Mouse (Mus musculus) left cerebral cortex, postnatal 10 days (tissue): Measurements from ENCODE around the gene Dnaaf3. TPM values are rescaled to one million over a fixed set of nuclear protein-coding genes. Genes with fewer than 3 reads are reported as not detected.

Experiments used
- microRNA-seq: library from miRNA; unstranded; fragments of <30 nt; microRNA quantifications from one replicate; pipeline ENCODE4 v1.2.0, GENCODE M21; 2022
- total RNA-seq, 2 experiments: library from RNA; stranded (reverse); gene quantifications; 2 replicates each; pipeline ENCODE4 v1.2.3; 2021

The Dnaaf3 gene
- total RNA-seq, 2 experiments from 2014 or later: 0.51 to 0.69 TPM

Small RNA genes lying within 50 kb of the gene (microRNA-seq; reads per million reads assigned to microRNA genes)
- gene Gm23577: not detected

Other genes starting within 250 kb of the Dnaaf3 start
- gene Ncr1, start 194.7 kb downstream of the Dnaaf3 start, total RNA-seq: not detected
- gene Gp6, start 134.7 kb downstream of the Dnaaf3 start, total RNA-seq: not detected
- gene Rdh13, start 86.8 kb downstream of the Dnaaf3 start, total RNA-seq: 10 to 100 TPM; 37.7 to 38.9 TPM
- 1 to 10 TPM; 3.0 to 4.5 TPM for gene Eps8l1, start 71.8 kb downstream of the Dnaaf3 start, total RNA-seq
- gene Ppp1r12c, start 30.8 kb downstream of the Dnaaf3 start, total RNA-seq: 100 to 1,000 TPM; 114 to 123 TPM
- gene Tnnt1, start 16.1 kb downstream of the Dnaaf3 start, total RNA-seq: 1 to 10 TPM; 2.0 to 3.1 TPM
- gene Tnni3, start 8.2 kb downstream of the Dnaaf3 start, total RNA-seq: not detected
- 100 to 1,000 TPM; 251 to 253 TPM for gene Syt5, start 15.1 kb upstream of the Dnaaf3 start, total RNA-seq
- 1 to 10 TPM; 1.0 to 1.6 TPM for gene Ptprh, start 71.6 kb upstream of the Dnaaf3 start, total RNA-seq
- gene Tmem86b, start 99.0 kb upstream of the Dnaaf3 start, total RNA-seq: 10 to 100 TPM; 11.8 to 12.2 TPM
- gene Ppp6r1, start 126.6 kb upstream of the Dnaaf3 start, total RNA-seq: 100 to 1,000 TPM; 107 to 111 TPM
- gene Hspbp1, start 152.6 kb upstream of the Dnaaf3 start, total RNA-seq: 100 to 1,000 TPM; 111 to 114 TPM
- gene Brsk1, start 158.2 kb upstream of the Dnaaf3 start, total RNA-seq: 100 to 1,000 TPM; 312 to 319 TPM
- not detected for gene Tmem150b, start 192.8 kb upstream of the Dnaaf3 start, total RNA-seq
- 10 to 100 TPM; 39.5 to 42.0 TPM for gene Kmt5c, start 207.7 kb upstream of the Dnaaf3 start, total RNA-seq
- 1 to 10 TPM; 6.9 to 8.7 TPM for gene Cox6b2, start 220.6 kb upstream of the Dnaaf3 start, total RNA-seq
- gene Fam71e2, start 238.8 kb upstream of the Dnaaf3 start, total RNA-seq: not detected